Mouse (Mus musculus): Measurements from ENCODE around the gene Zfp605. TPM values are rescaled to one million over a fixed set of nuclear protein-coding genes. Genes with fewer than 3 reads are reported as not detected.

Gene Zfp605
- 0.18 and 0.70 TPM in 2 replicates for polyA plus RNA-seq (2012; rRNA removed; ENCODE audit: low replicate concordance)

GRCm38 (mm10) chr5:110109991-110110441, at the start of gene Zfp605:
Gene Zfp605 (plus strand): TSS chr5:110110092.

GRCm38 (mm10) chr5:110072413-110072812, 37.5 kb upstream of the Zfp605 start, which contains the start of gene Gm17655:
Gene Gm17655 (minus strand): TSS chr5:110072513.

GRCm38 (mm10) chr5:110094030-110094846, 15.7 kb upstream of the Zfp605 start, which contains the start of gene Gm35315:
Gene Gm35315 (minus strand): TSS chr5:110094420.

GRCm38 (mm10) chr5:110099656-110100580, 10.0 kb upstream of the Zfp605 start, which contains the start of gene Plcxd1:
Gene Plcxd1 (plus strand): TSS chr5:110099969.

GRCm38 (mm10) chr5:110107581-110108304, 2.1 kb upstream of the Zfp605 start, which contains the start of gene Gtpbp6:
Gene Gtpbp6 (minus strand): TSS chr5:110108197.

GRCm38 (mm10) chr5:110135293-110136086, 25.6 kb downstream of the Zfp605 start, which contains the start of gene Chfr:
Gene Chfr (plus strand): TSS chr5:110135842.

GRCm38 (mm10) chr5:110176362-110177020, 66.6 kb downstream of the Zfp605 start, which contains the start of gene Golga3:
Gene Golga3 (plus strand): TSS chr5:110176701.

Other genes with a start within 250 kb of the Zfp605 start
- 1.3 and 3.5 TPM in 2 replicates for gene Gm15446, start 186.7 kb upstream of the Zfp605 start, polyA plus RNA-seq (2012; rRNA removed; ENCODE audit: low replicate concordance)
- gene Zfp932, start 113.6 kb upstream of the Zfp605 start, polyA plus RNA-seq (2012; rRNA removed; ENCODE audit: low replicate concordance) = 1.6 and 8.3 TPM in 2 replicates
- 0.68 TPM in 1 of 2 replicates, not detected in the other for gene Gm17655, start 37.6 kb upstream of the Zfp605 start, polyA plus RNA-seq (2012; rRNA removed; ENCODE audit: low replicate concordance)
- 0.06 and 0.22 TPM in 2 replicates for gene Gm35315, start 15.7 kb upstream of the Zfp605 start, polyA plus RNA-seq (2012; rRNA removed; ENCODE audit: low replicate concordance)
- gene Plcxd1, start 10.1 kb upstream of the Zfp605 start, polyA plus RNA-seq (2012; rRNA removed; ENCODE audit: low replicate concordance) = 3.6 and 4.3 TPM in 2 replicates
- 96.9 and 180 TPM in 2 replicates for gene Gtpbp6, start 1.9 kb upstream of the Zfp605 start, polyA plus RNA-seq (2012; rRNA removed; ENCODE audit: low replicate concordance)
- 47.0 and 73.3 TPM in 2 replicates for gene Chfr, start 25.8 kb downstream of the Zfp605 start, polyA plus RNA-seq (2012; rRNA removed; ENCODE audit: low replicate concordance)
- gene Golga3, start 66.6 kb downstream of the Zfp605 start, polyA plus RNA-seq (2012; rRNA removed; ENCODE audit: low replicate concordance) = 6.5 and 8.6 TPM in 2 replicates
- gene Ankle2, start 120.9 kb downstream of the Zfp605 start, polyA plus RNA-seq (2012; rRNA removed; ENCODE audit: low replicate concordance) = 10.1 and 12.8 TPM in 2 replicates
- 18.0 and 26.8 TPM in 2 replicates for gene Pgam5, start 159.8 kb downstream of the Zfp605 start, polyA plus RNA-seq (2012; rRNA removed; ENCODE audit: low replicate concordance)
- gene Pxmp2, start 176.1 kb downstream of the Zfp605 start, polyA plus RNA-seq (2012; rRNA removed; ENCODE audit: low replicate concordance) = 14.3 and 29.8 TPM in 2 replicates
- 3.5 and 4.5 TPM in 2 replicates for gene Pole, start 176.2 kb downstream of the Zfp605 start, polyA plus RNA-seq (2012; rRNA removed; ENCODE audit: low replicate concordance)
- gene P2rx2, start 233.1 kb downstream of the Zfp605 start, polyA plus RNA-seq (2012; rRNA removed; ENCODE audit: low replicate concordance) = 0.67 and 1.4 TPM in 2 replicates
- not detected in 2 replicates for gene Lrcol1, start 234.6 kb downstream of the Zfp605 start, polyA plus RNA-seq (2012; rRNA removed; ENCODE audit: low replicate concordance)